Mouse (Mus musculus) stomach, postnatal 0 days (tissue): ENCODE results near the gene Cilp.
"Not testable (repeated sequence)": the region's sequence is repeated elsewhere in the genome, so short reads cannot be mapped to it uniquely, and the experiment has no call there.

Experiments
- CTCF ChIP-seq: IDR thresholded peaks from 2 replicates; pipeline ENCODE4 v1.5.1; 2016; ENCODE audit warnings: antibody characterized with exemption, low read depth, mild to moderate bottlenecking, moderate library complexity
- EP300 ChIP-seq: optimal IDR thresholded peaks from 2 replicates; pipeline ENCODE3; 2016; ENCODE audit warnings: antibody characterized with exemption

DNA sequence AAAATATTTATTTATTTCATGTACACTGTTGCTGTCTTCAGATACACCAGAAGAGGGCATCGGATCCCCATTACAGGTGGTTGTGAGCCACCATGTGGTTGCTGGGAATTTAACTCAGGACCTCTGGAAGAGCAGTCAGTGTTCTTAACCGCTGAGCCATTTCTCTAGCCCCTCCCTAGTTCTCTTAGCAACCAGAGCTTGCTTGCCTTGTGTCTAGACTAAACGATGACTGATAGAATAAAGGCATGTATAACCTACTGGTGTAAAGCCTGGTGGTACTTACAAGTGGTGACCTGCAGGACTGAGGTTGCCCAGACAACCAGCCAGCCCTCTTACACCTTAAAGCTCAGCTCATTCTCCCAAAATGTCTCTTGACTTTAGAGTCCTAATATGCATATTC, 9.9 kb downstream of the Cilp start:
- TF ChIP-seq CTCF, EP300: not testable (repeated sequence)
